Mouse (Mus musculus): ENCODE results near the gene Rxrg.

Gene Rxrg

GRCm38 (mm10) chr1:167598255-167599081 lies at the start of gene Rxrg:
TSS of gene Rxrg (plus strand) at chr1:167598384.
- DNase-seq: peak; percentile 38

- no peak for DNase-seq
Observed at GRCm38 (mm10) chr1:167549324-167549723, 48.9 kb upstream of the Rxrg start.

- DNase-seq: no peak
Observed at GRCm38 (mm10) chr1:167551601-167552000, 46.6 kb upstream of the Rxrg start.

GRCm38 (mm10) chr1:167553959-167554526 lies 44.1 kb upstream of the Rxrg start:
- DNase-seq: no peak

- no peak for DNase-seq
Observed at GRCm38 (mm10) chr1:167566571-167566970, 31.6 kb upstream of the Rxrg start.

- DNase-seq: no peak
Observed at GRCm38 (mm10) chr1:167579131-167579530, 19.1 kb upstream of the Rxrg start.

- DNase-seq: no peak
Observed at GRCm38 (mm10) chr1:167583195-167583594, 15.0 kb upstream of the Rxrg start.

DNA sequence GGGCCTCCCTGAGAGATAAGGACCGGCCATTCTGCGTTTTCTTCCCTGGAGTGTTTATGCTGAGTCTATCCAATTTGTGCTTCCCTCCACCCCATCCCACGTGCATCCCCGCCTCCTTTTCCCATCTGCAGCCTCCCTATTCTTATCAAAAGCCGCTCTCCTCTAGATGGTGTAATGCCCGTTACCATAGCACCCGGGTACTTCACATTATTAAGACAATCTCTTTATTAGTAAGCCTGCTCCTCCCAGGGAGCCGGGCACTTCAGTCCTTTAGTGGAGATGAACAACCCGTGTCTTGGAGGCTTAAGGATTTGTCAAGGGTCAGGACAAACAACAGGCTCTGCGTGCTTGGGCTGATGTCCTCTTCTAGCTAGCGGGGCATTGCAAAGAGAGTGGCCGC lies 14.3 kb upstream of the Rxrg start:
- DNase-seq: no peak

GRCm38 (mm10) chr1:167588747-167589558 lies 9.2 kb upstream of the Rxrg start:
- DNase-seq: no peak

DNA sequence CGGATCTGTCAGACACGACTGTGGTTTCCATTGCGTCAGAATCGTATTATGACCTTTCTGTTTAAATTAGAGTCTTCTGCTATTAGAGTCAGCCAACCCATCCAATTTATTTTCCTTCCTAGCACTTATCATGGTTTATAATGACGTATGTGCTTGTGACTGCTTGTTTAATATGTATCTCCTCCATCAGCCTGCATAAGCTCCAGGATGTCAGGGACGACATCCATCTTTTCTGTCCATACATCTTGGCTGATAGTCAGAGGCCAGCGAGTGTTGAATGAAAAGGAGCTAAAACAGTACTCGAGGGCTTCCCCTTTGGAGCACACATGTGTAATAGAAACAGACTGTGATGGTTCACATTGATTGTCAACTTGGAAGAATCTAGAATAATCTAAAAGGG lies 6.0 kb upstream of the Rxrg start:
- no peak for DNase-seq

- DNase-seq: no peak
Observed at GRCm38 (mm10) chr1:167599211-167599735, 1.1 kb downstream of the Rxrg start.

- DNase-seq: peak; percentile 26
Observed at GRCm38 (mm10) chr1:167608201-167608741, 10.1 kb downstream of the Rxrg start.

GRCm38 (mm10) chr1:167617131-167617530 lies 18.9 kb downstream of the Rxrg start:
- no peak for DNase-seq

- DNase-seq: peak; percentile 6
Observed at GRCm38 (mm10) chr1:167617995-167618489, 19.9 kb downstream of the Rxrg start.

- DNase-seq: no peak
Observed at GRCm38 (mm10) chr1:167620206-167620795, 22.1 kb downstream of the Rxrg start.

GRCm38 (mm10) chr1:167625098-167625497 lies 26.9 kb downstream of the Rxrg start:
- no peak for DNase-seq

DNA sequence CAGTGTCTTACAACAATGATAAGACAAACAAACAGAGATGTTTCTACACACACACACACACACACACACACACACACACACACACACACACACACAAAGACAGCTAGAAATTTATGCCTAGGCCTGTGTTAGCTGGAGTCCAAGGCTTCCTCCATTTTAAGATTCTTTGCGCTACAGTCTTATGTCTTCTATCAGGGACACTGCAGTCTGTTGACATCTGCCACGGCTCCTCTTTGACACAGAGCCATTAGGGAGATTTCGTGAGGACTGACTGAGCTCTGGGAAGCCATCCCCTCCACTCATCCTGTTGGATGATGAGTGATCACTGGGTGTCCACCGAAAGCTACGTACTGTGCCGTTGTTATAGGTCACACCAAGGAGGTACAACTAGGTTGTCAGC lies 33.6 kb downstream of the Rxrg start:
- no peak for DNase-seq

- no peak for DNase-seq
Observed at GRCm38 (mm10) chr1:167635702-167636101, 37.5 kb downstream of the Rxrg start.

GRCm38 (mm10) chr1:167636948-167637347 lies 38.8 kb downstream of the Rxrg start:
- DNase-seq: peak; percentile 46

GRCm38 (mm10) chr1:167638053-167638452 lies 39.9 kb downstream of the Rxrg start:
- DNase-seq: peak; percentile 7

GRCm38 (mm10) chr1:167638901-167639300 lies 40.7 kb downstream of the Rxrg start:
- DNase-seq: no peak

DNA sequence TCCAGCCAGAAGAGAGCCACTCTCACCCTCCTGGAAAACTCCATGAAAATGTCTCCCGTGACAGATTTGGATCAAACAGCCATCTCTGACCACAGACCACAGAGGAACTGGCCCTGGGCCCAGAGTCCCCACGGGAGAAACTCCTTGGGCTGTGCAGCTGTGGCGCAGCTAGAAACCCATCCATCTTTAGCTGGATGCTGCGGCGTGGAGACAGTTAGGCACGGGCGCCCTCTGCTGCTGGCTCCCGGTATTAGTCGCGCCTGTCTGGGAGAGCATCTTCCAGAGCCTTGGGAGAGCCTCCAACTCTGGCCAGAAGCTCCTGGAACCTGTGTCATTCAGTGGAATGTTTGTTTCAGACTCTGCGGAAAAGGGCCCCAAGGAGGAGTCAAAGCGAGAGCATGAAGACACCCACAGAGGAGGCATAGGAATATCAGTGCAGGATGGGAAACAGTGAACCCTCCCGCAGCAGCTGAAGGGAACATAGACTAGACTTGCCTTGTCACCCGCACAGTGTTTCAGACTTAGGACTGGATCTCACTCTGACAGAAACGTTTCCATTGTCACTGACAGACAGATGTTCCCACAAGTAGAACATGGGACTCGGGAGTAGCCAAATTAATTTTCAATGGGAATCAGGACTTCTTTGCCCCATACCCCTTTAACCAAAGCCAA lies 46.8 kb downstream of the Rxrg start:
- peak; percentile 65 for DNase-seq

All from layer of hippocampus, adult 9-11 months (tissue).